Mouse (Mus musculus) lung, embryonic 15.5 days (tissue): ENCODE results near the gene Mmp21. TPM values are rescaled to one million over a fixed set of nuclear protein-coding genes. Genes with fewer than 3 reads are reported as not detected.

Source experiments
- ATAC-seq: fragments of 200-750 bp; cut with Nextera tagmentation; 2 replicates; pipeline ENCODE4 v1.8.0; 2017; ENCODE audit warnings: moderate number of reproducible peaks, borderline replicate concordance; ENCODE audit not compliant: low FRiP score, low TSS enrichment; ENCODE audit errors: extremely low read depth
- H3K27ac ChIP-seq: fragments of 300-500 bp; sonication (generic); 2 replicates; pipeline ENCODE4 v1.5.1; 2015; ENCODE audit warnings: moderate library complexity, mild to moderate bottlenecking, inconsistent platforms
- H3K27me3 ChIP-seq: fragments of 300-500 bp; sonication (generic); 2 replicates; pipeline ENCODE4 v1.6.1; 2015; ENCODE audit warnings: inconsistent platforms
- H3K36me3 ChIP-seq: fragments of 300-500 bp; sonication (generic); 2 replicates; pipeline ENCODE4 v1.6.1; 2015; ENCODE audit warnings: inconsistent platforms
- H3K4me1 ChIP-seq: fragments of 300-500 bp; sonication (generic); 2 replicates; pipeline ENCODE4 v1.6.1; 2015; ENCODE audit warnings: inconsistent platforms
- H3K4me2 ChIP-seq: fragments of 300-500 bp; sonication (generic); 2 replicates; pipeline ENCODE4 v1.6.1; 2015; ENCODE audit warnings: inconsistent platforms, mild to moderate bottlenecking, moderate library complexity
- H3K4me3 ChIP-seq: fragments of 300-500 bp; sonication (generic); 2 replicates; pipeline ENCODE4 v1.5.1; 2015; ENCODE audit warnings: mild to moderate bottlenecking, inconsistent platforms
- H3K9ac ChIP-seq: fragments of 300-500 bp; sonication (generic); 2 replicates; pipeline ENCODE4 v1.6.1; 2015; ENCODE audit warnings: inconsistent platforms
- H3K9me3 ChIP-seq: fragments of 300-500 bp; sonication (generic); 2 replicates; pipeline ENCODE4 v1.6.1; 2016; ENCODE audit warnings: inconsistent platforms
- WGBS: fragments of 180-500 bp; shearing (Covaris S2); methylation state at CpG from one replicate; pipeline ENCODE4 v1.1.7; 2015; 5-methylcytosine and 5-hydroxymethylcytosine counted together
- polyA plus RNA-seq: library from polyadenylated mRNA; unstranded; fragments of >200 nt; fragmentation: Nextera tagmentation; extraction: Ambion mirVana; gene quantifications from 2 replicates; pipeline ENCODE4 v1.2.1, GENCODE M21; 2015

The Mmp21 gene
- polyA plus RNA-seq, 1 experiment from 2014 or later = 0.07 TPM

GRCm38 (mm10) chr7:133645716-133646115, 34.1 kb downstream of the Mmp21 start:
- H3K9ac ChIP-seq = no peak overlapping the region
- no peak overlapping the region for H3K4me3 ChIP-seq
- H3K4me2 ChIP-seq = no peak overlapping the region
- no peaks in the 10 kb centered on the region for H3K27me3 ChIP-seq
- H3K27ac ChIP-seq = no peak overlapping the region
- peaks cover 84% of the 10 kb centered on the region for H3K36me3 ChIP-seq
- H3K4me1 ChIP-seq = no peaks in the 10 kb centered on the region
- no peaks in the 10 kb centered on the region for H3K9me3 ChIP-seq
- ATAC-seq = no peak
- 87% methylated on average over 6 of the region's 6 CpGs for WGBS

DNA sequence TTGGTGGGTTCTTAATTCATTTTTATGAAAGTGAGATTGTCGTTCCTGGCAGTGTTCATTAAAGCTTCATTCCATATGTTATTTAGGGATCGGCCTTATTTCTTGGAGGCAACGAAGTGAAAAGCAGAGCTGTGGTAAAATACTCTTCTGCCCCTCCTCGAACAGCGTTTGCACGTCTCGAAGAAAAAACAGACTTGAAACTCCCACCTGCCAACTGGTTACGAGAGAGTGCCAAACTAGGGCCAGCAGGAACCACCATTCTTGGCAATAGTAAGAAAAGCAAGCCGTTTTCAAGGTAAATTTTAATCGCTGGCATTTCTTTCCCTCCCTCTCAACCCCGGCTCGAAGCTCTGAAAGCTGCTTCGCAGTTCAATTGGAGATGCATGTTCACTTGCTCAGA, 41.0 kb downstream of the Mmp21 start:
- Histone ChIP-seq H3K4me1 (peaks cover 11% of the 10 kb centered on the region), H3K9ac (no peak overlapping the region), H3K36me3 (peaks cover 36% of the 10 kb centered on the region), H3K4me2 (peak overlapping the region; percentile 71), H3K27ac (no peak overlapping the region), H3K9me3 (no peaks in the 10 kb centered on the region), H3K4me3 (peak overlapping the region; percentile 92), H3K27me3 (no peaks in the 10 kb centered on the region)
- ATAC-seq = no peak
- WGBS = 85% methylated on average over 13 of the region's 13 CpGs

DNA sequence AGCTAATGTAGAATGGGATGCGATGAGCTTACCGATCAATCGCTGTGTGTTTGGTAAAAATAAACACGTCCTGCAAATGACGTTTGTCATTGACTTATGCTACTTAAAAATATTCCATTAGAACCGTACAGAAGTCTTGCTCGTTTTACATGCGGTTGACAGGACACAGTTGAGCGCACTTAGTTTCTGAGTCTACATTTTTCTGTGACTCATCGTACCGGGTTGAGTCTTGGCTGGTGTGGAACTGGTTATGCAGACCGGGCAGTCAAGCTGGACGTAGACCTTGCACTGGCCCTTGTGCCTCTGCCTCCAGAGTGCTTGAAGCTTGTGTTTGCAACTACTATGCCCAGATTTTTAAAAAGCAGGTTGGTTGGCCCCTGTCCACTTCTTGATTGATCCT, 41.6 kb downstream of the Mmp21 start:
- Histone ChIP-seq H3K9me3 (no peaks in the 10 kb centered on the region), H3K4me3 (peak overlapping the region; percentile 92), H3K9ac (peak overlapping the region; percentile 95), H3K4me1 (peaks cover 11% of the 10 kb centered on the region), H3K36me3 (peaks cover 31% of the 10 kb centered on the region), H3K4me2 (peak overlapping the region; percentile 71), H3K27me3 (no peaks in the 10 kb centered on the region), H3K27ac (peak overlapping the region; percentile 86; the same call in 1 of the 2 replicates)
- WGBS = 5% methylated on average over 13 of the region's 13 CpGs
- ATAC-seq = no peak

DNA sequence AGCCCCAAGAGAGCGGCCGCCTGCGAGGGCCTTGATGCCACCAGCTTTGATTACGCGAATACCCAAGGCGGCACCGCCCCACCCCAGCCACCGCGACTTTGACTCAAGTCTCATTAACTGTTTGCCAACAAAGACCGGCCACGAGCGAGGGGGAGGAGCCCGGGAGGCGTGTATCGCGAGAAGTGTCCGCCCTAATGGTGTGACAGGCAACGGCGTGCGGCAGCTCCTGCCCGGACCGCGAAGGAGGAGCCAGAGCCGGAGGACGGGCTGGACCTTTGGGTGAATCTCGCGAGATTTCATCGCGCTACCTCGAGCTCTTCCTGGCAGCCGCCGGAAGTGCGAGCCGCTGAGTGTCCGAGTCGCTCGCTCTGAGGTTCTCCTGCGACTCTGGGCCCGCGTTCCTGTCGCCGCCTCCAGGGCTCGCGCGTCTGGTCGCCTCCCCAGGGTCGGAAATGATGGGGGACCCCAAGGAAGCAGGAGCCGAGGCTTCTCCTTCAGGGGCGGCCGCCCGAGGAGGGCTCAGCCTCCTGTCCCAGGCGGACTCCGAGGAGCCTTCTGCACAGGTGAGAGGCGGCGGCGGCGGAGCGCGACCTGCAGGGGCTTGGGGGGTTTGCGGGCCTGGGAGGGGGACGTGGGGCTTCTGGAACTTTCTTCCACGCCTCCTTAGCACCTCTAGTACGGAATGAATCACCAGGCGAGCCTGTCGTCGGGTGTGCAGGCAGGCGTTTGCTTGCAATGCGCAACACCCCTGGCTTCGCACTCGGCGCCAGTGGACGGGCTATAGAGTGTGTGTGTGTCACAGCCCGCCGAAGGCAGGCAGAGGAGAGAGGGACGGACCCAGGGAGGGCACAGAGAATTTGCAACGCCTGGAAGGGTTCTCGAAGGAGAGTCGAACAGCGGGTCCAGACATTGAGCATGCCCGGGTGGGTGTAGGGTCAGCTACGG, 42.2 kb downstream of the Mmp21 start, which contains the start of gene Edrf1:
Gene Edrf1 (plus strand): TSS at position 183 of the 945 bp plus-strand sequence.
- ATAC-seq = peak; percentile 99

GRCm38 (mm10) chr7:133636738-133637352, 43.0 kb downstream of the Mmp21 start:
- WGBS = 3% methylated on average over 21 of the region's 21 CpGs
- H3K4me1 ChIP-seq = peaks cover 11% of the 10 kb centered on the region
- peak; percentile 23 for ATAC-seq
- peak overlapping the region; percentile 67 for H3K9ac ChIP-seq
- H3K4me2 ChIP-seq = peak overlapping the region; percentile 85
- no peaks in the 10 kb centered on the region for H3K27me3 ChIP-seq
- H3K4me3 ChIP-seq = peak overlapping the region; percentile 92
- no peaks in the 10 kb centered on the region for H3K9me3 ChIP-seq
- H3K27ac ChIP-seq = peak overlapping the region; percentile 90
- peaks cover 18% of the 10 kb centered on the region for H3K36me3 ChIP-seq

More for the DNA sequence above, 42.2 kb downstream of the Mmp21 start, which contains the start of gene Edrf1:
- Histone ChIP-seq H3K4me3 (peak within 1 kb of the TSS; percentile 92), H3K36me3 (peaks cover 25% of the 10 kb centered on the region), H3K27me3 (no peaks in the 10 kb centered on the region), H3K9me3 (no peaks in the 10 kb centered on the region), H3K27ac (peak within 1 kb of the TSS; percentile 90), H3K4me2 (peak within 1 kb of the TSS; percentile 85), H3K4me1 (peaks cover 11% of the 10 kb centered on the region), H3K9ac (peak within 1 kb of the TSS; percentile 95)
- WGBS = under 1% methylated on average over 81 of the region's 81 CpGs

- Histone ChIP-seq H3K4me1 (peaks cover 11% of the 10 kb centered on the region), H3K36me3 (peaks cover 5% of the 10 kb centered on the region), H3K27me3 (no peaks in the 10 kb centered on the region), H3K4me2 (no peak overlapping the region), H3K9ac (no peak overlapping the region), H3K27ac (no peak overlapping the region), H3K9me3 (no peaks in the 10 kb centered on the region), H3K4me3 (no peak overlapping the region)
- WGBS = 40% methylated on average over 12 of the region's 12 CpGs
- ATAC-seq = no peak
These were observed 44.8 kb downstream of the Mmp21 start for GRCm38 (mm10) chr7:133634932-133635650.

GRCm38 (mm10) chr7:133632476-133632875, 47.4 kb downstream of the Mmp21 start:
- no peaks in the 10 kb centered on the region for H3K27me3 ChIP-seq
- no peak overlapping the region for H3K9ac ChIP-seq
- no peaks in the 10 kb centered on the region for H3K36me3 ChIP-seq
- no peak for ATAC-seq
- no peak overlapping the region for H3K4me3 ChIP-seq
- no peak overlapping the region for H3K4me2 ChIP-seq
- H3K27ac ChIP-seq = no peak overlapping the region
- 0 out of 2 replicates have a peak, but pooled peaks cover 5% of the 10 kb centered on the region for H3K4me1 ChIP-seq
- no peaks in the 10 kb centered on the region for H3K9me3 ChIP-seq
- 25% methylated on average over 2 of the region's 2 CpGs for WGBS

GRCm38 (mm10) chr7:133630821-133631220, 49.0 kb downstream of the Mmp21 start:
- H3K27me3 ChIP-seq = no peaks in the 10 kb centered on the region
- 0 out of 2 replicates have a peak, but pooled peaks cover 7% of the 10 kb centered on the region for H3K4me1 ChIP-seq
- ATAC-seq = no peak
- H3K9me3 ChIP-seq = no peaks in the 10 kb centered on the region
- no peak overlapping the region for H3K4me3 ChIP-seq
- H3K36me3 ChIP-seq = no peaks in the 10 kb centered on the region
- H3K4me2 ChIP-seq = no peak overlapping the region
- WGBS = 67% methylated on average over 5 of the region's 5 CpGs
- H3K9ac ChIP-seq = no peak overlapping the region
- no peak overlapping the region for H3K27ac ChIP-seq

DNA sequence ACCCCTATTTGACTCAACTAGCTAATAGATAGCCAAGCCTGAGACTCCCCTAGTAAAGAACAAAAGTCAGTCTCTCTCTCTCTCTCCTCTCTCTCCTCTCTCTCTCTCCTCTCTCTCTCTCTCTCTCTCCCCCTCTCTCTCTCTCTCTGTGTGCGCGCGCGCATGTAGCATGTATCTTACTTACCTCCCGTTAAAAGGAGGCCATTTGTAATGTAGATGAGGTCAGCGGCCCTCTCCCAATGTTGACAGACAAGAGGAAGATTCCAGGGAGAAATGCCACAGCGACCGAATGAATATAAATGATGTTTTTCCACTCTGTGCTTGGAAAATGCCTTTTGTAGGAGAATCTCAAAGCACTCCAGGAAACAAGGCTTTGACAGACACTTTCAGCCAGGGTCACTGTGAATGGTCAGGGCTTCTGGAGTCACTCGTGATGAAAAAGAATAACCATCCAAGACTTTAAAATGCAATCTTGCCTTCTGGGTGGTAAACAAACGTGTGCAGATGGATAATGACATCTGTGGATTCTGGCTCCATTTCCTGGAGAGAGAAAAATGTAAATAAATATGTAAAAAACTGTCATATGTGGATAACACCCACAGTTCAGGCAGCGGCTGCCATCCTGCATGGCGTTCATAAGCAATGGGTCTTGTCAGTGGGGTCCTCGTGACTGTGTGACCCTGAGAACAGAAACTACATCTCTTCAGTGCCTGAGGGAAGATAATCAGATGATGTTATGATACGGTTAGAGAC, 52.5 kb downstream of the Mmp21 start:
- peak; percentile 86 for ATAC-seq
- WGBS = 26% methylated on average over 14 of the region's 14 CpGs

More for the DNA sequence above, 52.5 kb downstream of the Mmp21 start:
- Histone ChIP-seq H3K9me3 (no peaks in the 10 kb centered on the region), H3K4me2 (0 out of 2 replicates have a peak overlapping the region, but pooled peaks have one; percentile 0), H3K4me3 (no peak overlapping the region), H3K36me3 (no peaks in the 10 kb centered on the region), H3K27ac (peak overlapping the region; percentile 7; the same call in 1 of the 2 replicates), H3K4me1 (0 out of 2 replicates have a peak, but pooled peaks cover 7% of the 10 kb centered on the region), H3K9ac (no peak overlapping the region), H3K27me3 (no peaks in the 10 kb centered on the region)
